Mouse (Mus musculus) embryonic facial prominence, embryonic 14.5 days (tissue): ENCODE results near the gene Olig3. TPM values are rescaled to one million over a fixed set of nuclear protein-coding genes. Genes with fewer than 3 reads are reported as not detected.

ENCODE experiments used
- ATAC-seq: fragments of 200-750 bp; cut with Nextera tagmentation; 2 replicates; pipeline ENCODE4 v1.8.0; 2017; ENCODE audit warnings: low read depth, moderate number of reproducible peaks, moderate TSS enrichment
- DNase-seq: peaks from one replicate; pipeline ENCODE4 v3.0.0-alpha.2; 2015; ENCODE audit warnings: low spot score
- H3K27ac ChIP-seq: fragments of 300-500 bp; sonication (generic); replicated peaks from 2 replicates; pipeline ENCODE4 v1.5.1; 2014; ENCODE audit warnings: low read depth, mild to moderate bottlenecking, low read length, moderate library complexity
- H3K27me3 ChIP-seq: fragments of 300-500 bp; sonication (generic); replicated peaks from 2 replicates; pipeline ENCODE4 v1.6.1; 2014; ENCODE audit warnings: low read length; ENCODE audit not compliant: control insufficient read depth, insufficient read depth
- H3K36me3 ChIP-seq: fragments of 300-500 bp; sonication (generic); 2 replicates; pipeline ENCODE4 v1.6.1; 2014; ENCODE audit warnings: low read length, mixed read lengths; ENCODE audit not compliant: control insufficient read depth, insufficient read depth
- H3K4me1 ChIP-seq: fragments of 300-500 bp; sonication (generic); 2 replicates; pipeline ENCODE4 v1.6.1; 2014; ENCODE audit warnings: antibody characterized with exemption, low read length; ENCODE audit not compliant: control insufficient read depth, insufficient read depth
- H3K4me2 ChIP-seq: fragments of 300-500 bp; sonication (generic); 2 replicates; pipeline ENCODE4 v1.6.1; 2014; ENCODE audit warnings: low read depth, mild to moderate bottlenecking, low read length, moderate library complexity, mixed read lengths
- H3K4me3 ChIP-seq: fragments of 300-500 bp; sonication (generic); 2 replicates; pipeline ENCODE4 v1.5.1; 2014; ENCODE audit warnings: low read depth, mild to moderate bottlenecking, low read length
- H3K9ac ChIP-seq: fragments of 300-500 bp; sonication (generic); 2 replicates; pipeline ENCODE4 v1.6.1; 2014; ENCODE audit warnings: low read depth, mild to moderate bottlenecking, low read length, moderate library complexity, mixed read lengths
- H3K9me3 ChIP-seq: fragments of 300-500 bp; sonication (generic); 2 replicates; pipeline ENCODE4 v1.6.1; 2016; ENCODE audit warnings: low read length; ENCODE audit not compliant: control insufficient read depth
- WGBS: fragments of 180-500 bp; shearing (Covaris S2); extraction: QIAGEN DNeasy Blood & Tissue Kit; methylation state at CpG from one replicate; pipeline ENCODE4 v1.1.7; 2014; 5-methylcytosine and 5-hydroxymethylcytosine counted together
- polyA plus RNA-seq: library from polyadenylated mRNA; unstranded; fragments of >200 nt; fragmentation: Nextera tagmentation; extraction: Ambion mirVana; gene quantifications from 2 replicates; pipeline ENCODE4 v1.2.1, GENCODE M21; 2014

Gene Olig3
- polyA plus RNA-seq, 1 experiment from 2014 or later: 0.13 TPM

DNA sequence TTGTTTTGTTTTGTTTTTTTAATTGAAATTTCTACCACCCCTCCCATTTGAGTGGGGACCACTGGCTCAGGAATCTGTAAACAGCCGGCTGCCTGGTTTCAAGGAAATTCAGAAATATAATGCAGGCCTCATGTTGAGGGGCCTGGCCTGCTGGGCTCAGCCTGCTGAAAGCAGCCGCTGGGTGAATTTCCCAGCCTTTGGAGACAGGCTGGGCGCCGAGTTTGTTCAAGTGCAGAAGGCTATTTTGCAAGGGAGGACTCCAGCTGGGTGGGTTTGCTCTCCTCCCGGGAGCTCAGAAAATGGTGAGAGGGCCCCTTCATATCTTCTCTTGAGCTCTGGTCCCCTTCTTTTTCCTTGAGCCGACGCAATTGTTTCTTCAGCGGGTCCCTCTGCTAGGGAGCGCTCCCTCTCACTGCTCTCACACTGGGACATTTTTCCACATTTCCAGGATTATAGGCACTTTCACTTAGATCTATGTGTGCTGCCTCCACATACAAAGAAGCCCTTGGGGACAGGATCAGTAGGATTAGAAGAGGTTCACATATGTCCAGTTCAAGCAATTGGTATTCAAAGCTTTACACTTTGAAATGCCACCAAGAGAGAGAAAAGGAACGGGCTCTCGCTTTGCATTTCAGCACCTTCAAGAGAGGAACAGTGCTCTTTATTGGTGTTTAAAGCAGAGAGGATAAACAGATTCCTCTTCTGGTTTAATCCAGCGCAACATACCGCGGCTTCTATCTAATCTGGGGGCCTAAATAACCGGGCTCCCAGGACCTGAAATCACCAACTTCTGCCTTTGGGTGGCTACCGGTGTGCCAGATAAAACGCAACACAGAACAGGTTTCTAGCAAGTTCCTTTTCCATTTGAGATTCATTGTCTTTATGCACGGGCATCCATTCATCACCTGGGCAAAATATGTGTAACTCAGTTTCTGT, 17.4 kb upstream of the Olig3 start:
- WGBS: 9% methylated on average over 18 of the region's 18 CpGs
- H3K36me3 ChIP-seq: no peaks in the 10 kb centered on the region
- H3K9ac ChIP-seq: no peak overlapping the region
- DNase-seq: no peak
- 0 out of 2 replicates have a peak overlapping the region, but pooled peaks have one; percentile 0 for H3K4me2 ChIP-seq
- H3K4me3 ChIP-seq: no peak overlapping the region
- ATAC-seq: no peak
- H3K4me1 ChIP-seq: no peaks in the 10 kb centered on the region
- H3K27me3 ChIP-seq: peaks cover 28% of the 10 kb centered on the region
- no peaks in the 10 kb centered on the region for H3K9me3 ChIP-seq
- no peak overlapping the region for H3K27ac ChIP-seq

DNA sequence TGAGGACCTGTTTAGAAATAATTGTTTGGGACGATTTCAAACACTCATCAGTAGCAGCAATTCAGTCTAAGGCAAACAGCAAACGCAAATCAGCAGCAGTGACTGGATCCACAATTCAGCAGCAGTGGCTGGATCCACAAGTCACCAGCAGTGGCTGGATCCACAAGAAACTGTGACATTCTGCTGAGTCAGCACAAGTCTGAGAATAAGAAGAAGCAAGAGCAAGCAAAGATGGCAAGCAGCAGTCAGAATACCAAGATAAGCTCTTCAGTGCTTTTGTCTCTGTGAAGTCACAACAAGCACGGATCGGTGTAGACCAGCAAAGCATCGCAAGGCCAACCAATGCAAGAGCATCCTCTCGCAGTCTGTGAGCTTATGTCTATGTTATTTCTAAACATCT, 12.3 kb upstream of the Olig3 start:
- Histone ChIP-seq H3K4me3 (no peak overlapping the region), H3K36me3 (no peaks in the 10 kb centered on the region), H3K4me2 (no peak overlapping the region), H3K27me3 (peaks cover 38% of the 10 kb centered on the region), H3K27ac (no peak overlapping the region), H3K9ac (no peak overlapping the region), H3K9me3 (no peaks in the 10 kb centered on the region), H3K4me1 (no peaks in the 10 kb centered on the region)
- 88% methylated on average over 6 of the region's 6 CpGs for WGBS
- ATAC-seq (no peak), DNase-seq (no peak)

DNA sequence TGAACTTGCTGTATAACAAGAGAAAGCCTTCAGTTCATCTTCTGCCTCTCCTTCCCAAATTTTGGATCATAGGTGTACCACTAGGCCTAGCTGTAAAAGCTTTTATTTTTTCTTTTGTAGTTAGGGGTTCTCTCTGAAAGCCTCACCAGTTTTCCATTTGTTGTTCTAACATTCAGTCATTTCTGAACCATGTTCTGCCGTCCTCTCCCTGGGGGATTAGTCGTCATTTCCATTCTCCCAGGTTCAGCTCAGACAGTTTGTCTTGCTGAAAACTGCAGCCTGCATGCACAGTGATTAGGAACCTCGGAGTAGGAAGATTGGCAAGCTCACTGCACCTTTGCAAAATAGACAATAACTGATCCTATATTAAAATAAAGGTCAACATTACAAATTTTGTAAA, 7.0 kb upstream of the Olig3 start:
- H3K4me1 ChIP-seq: no peaks in the 10 kb centered on the region
- H3K9ac ChIP-seq: no peak overlapping the region
- no peaks in the 10 kb centered on the region for H3K9me3 ChIP-seq
- 36% methylated on average over 3 of the region's 3 CpGs for WGBS
- H3K4me3 ChIP-seq: no peak overlapping the region
- H3K27ac ChIP-seq: no peak overlapping the region
- no peak for ATAC-seq
- H3K36me3 ChIP-seq: no peaks in the 10 kb centered on the region
- no peak for DNase-seq
- peaks cover 54% of the 10 kb centered on the region for H3K27me3 ChIP-seq
- no peak overlapping the region for H3K4me2 ChIP-seq

DNA sequence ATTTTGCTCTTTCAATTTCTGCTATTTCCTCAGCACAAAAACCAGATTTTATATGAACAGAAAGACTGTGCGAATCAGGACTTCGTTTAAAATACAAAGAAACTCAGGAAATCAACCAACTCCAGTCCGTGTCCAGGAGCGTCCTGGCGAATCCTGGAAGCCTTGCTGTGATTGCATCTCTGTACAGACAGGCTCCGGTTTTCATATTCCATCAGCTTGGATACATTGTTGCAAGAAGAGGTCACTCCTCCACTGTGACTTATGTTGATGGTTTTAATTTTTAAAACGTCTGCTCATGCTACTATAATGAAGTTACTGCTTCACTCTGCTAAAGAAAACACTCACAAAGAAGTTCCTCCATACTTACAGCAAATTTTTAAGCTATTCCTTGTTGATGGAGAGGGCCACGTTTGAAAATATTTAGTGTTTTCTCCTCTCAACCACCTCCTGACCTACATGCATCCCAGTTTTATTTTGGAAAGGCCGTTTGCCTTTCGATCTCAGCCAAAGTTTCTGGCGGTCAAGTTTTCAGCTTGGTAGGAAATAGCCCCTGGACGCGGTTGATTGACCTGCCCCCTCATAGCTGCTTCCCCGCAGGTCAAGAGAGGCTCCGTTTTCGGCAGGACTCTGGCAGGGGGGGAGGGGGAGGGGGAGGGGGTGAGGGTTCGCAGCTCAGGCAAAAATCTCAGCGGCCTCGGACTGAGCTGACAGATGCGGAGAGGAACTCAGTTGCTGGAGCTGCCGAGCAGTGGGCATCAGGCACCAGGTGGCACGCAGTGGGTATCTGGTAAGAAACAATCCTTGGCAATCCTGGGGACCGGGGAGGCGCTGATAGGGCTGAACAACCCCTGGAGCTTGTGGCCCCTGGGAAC, 4.1 kb upstream of the Olig3 start:
- H3K27me3 ChIP-seq: peaks cover 83% of the 10 kb centered on the region
- H3K4me3 ChIP-seq: no peak overlapping the region
- H3K27ac ChIP-seq: no peak overlapping the region
- WGBS: 1% methylated on average over 23 of the region's 24 CpGs
- no peaks in the 10 kb centered on the region for H3K36me3 ChIP-seq
- no peak for DNase-seq
- no peaks in the 10 kb centered on the region for H3K9me3 ChIP-seq
- peaks cover 5% of the 10 kb centered on the region for H3K4me1 ChIP-seq
- no peak overlapping the region for H3K4me2 ChIP-seq
- no peak overlapping the region for H3K9ac ChIP-seq
- 0 out of 2 replicates have a peak, but pooled peaks have one; percentile 4 for ATAC-seq

DNA sequence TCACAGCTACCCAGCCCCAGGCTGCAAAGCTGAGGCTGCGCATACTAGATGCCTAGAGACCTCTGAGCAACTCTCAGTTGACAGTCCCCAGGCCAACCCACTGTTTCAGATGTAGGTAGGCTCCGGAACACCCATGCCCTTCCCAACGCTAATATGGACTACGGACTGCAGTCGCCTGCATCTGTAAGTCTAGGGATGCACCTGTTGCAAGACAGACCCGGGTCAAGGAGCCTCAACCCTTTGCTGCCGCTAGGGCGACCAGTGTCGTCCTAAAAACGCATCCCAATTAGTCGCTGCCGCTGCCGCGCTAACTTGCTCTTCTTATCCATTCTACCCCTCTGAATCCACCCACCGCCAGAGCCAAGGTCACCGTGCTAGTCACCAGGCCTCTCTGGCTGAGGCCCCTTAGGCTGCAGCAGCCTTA, 3.4 kb upstream of the Olig3 start:
- Histone ChIP-seq H3K9me3 (no peaks in the 10 kb centered on the region), H3K4me1 (peaks cover 6% of the 10 kb centered on the region), H3K27me3 (peaks cover 85% of the 10 kb centered on the region), H3K36me3 (no peaks in the 10 kb centered on the region), H3K4me2 (no peak overlapping the region), H3K4me3 (no peak overlapping the region), H3K9ac (no peak overlapping the region), H3K27ac (no peak overlapping the region)
- WGBS: 0% methylated on average over 16 of the region's 16 CpGs
- ATAC-seq (0 out of 2 replicates have a peak, but pooled peaks have one; percentile 33), DNase-seq (no peak)

DNA sequence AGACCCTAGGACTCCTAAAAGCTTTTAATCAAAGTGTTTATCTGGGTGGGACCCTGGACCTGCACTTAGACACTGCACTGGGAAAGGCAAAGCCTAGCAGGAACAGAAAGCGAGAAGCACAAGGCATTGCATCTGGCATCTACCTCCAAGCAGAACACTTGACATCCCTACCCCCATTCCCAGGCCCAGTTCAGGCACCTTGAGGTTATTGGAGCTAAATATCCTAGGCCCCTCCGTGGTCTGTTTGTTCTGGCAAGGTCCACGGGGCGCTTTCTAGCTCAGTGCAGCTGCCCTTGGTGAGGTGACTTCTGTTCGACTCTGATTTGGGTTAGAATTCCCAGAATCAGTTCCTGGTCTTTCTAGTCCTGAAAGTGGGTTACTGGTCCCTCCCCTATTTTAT, 2.7 kb upstream of the Olig3 start:
- DNase-seq (no peak), ATAC-seq (no peak)
- H3K9me3 ChIP-seq: no peaks in the 10 kb centered on the region
- H3K27me3 ChIP-seq: peaks cover 90% of the 10 kb centered on the region
- H3K4me1 ChIP-seq: peaks cover 6% of the 10 kb centered on the region
- H3K4me3 ChIP-seq: no peak overlapping the region
- 7% methylated on average over 5 of the region's 5 CpGs for WGBS
- no peak overlapping the region for H3K27ac ChIP-seq
- H3K4me2 ChIP-seq: no peak overlapping the region
- H3K9ac ChIP-seq: no peak overlapping the region
- H3K36me3 ChIP-seq: no peaks in the 10 kb centered on the region

DNA sequence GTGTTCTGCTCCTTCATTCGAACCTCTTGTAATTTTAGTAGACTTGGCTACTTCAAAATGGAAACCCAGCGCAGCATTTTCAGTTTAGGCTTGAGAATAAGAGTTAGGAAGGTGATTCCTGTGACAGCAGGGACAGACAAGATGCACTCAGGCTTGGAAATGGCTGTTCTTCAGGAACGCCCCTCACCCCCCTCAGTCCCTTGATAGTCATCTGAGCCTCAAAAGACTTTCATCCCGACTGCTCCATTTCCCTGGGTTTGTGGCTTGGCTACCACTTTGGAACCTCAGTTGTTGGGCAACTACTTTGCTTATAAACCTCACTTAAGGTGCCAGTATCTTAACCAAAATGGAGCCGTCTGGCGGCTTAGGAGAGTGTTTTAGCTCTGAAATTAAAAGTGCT, 2.2 kb upstream of the Olig3 start:
- Histone ChIP-seq H3K4me1 (peaks cover 6% of the 10 kb centered on the region), H3K9ac (no peak overlapping the region), H3K27ac (no peak overlapping the region), H3K9me3 (no peaks in the 10 kb centered on the region), H3K27me3 (peaks cover 90% of the 10 kb centered on the region), H3K4me3 (no peak overlapping the region), H3K4me2 (no peak overlapping the region), H3K36me3 (no peaks in the 10 kb centered on the region)
- no peak for ATAC-seq
- no peak for DNase-seq
- WGBS: 5% methylated on average over 6 of the region's 6 CpGs

DNA sequence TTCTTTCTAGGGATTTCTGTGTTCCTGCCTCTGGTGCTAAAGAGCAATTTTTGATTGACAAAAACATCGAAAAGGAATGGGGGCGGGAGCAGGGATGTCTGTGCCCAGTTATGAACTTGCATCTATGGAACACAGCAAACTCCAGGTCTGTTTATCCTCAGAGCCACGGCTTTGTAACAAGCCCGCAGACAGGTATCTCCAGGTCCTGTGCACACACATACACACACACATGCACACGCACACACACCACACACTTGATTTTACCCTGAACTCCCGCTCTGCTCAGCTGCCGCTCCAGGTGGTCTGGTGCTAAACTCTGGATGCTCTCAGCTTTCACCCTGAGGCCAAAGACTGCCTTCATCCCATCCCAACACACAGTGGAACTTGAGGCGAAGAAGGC, 1.3 kb upstream of the Olig3 start:
- 4% methylated on average over 8 of the region's 8 CpGs for WGBS
- H3K9ac ChIP-seq: no peak overlapping the region
- no peak overlapping the region for H3K4me2 ChIP-seq
- H3K27ac ChIP-seq: no peak overlapping the region
- peaks cover 91% of the 10 kb centered on the region for H3K27me3 ChIP-seq
- DNase-seq (no peak), ATAC-seq (no peak)
- H3K4me3 ChIP-seq: no peak overlapping the region
- no peaks in the 10 kb centered on the region for H3K9me3 ChIP-seq
- no peaks in the 10 kb centered on the region for H3K36me3 ChIP-seq
- H3K4me1 ChIP-seq: peaks cover 6% of the 10 kb centered on the region
